Mouse (Mus musculus) kidney, postnatal 14 days (tissue): ENCODE measurements around the gene C130074G19Rik.

ENCODE experiments used
- DNase-seq: peaks from one replicate; pipeline ENCODE4 v3.0.0; 2022; ENCODE audit warnings: mixed read lengths

The C130074G19Rik gene

DNA sequence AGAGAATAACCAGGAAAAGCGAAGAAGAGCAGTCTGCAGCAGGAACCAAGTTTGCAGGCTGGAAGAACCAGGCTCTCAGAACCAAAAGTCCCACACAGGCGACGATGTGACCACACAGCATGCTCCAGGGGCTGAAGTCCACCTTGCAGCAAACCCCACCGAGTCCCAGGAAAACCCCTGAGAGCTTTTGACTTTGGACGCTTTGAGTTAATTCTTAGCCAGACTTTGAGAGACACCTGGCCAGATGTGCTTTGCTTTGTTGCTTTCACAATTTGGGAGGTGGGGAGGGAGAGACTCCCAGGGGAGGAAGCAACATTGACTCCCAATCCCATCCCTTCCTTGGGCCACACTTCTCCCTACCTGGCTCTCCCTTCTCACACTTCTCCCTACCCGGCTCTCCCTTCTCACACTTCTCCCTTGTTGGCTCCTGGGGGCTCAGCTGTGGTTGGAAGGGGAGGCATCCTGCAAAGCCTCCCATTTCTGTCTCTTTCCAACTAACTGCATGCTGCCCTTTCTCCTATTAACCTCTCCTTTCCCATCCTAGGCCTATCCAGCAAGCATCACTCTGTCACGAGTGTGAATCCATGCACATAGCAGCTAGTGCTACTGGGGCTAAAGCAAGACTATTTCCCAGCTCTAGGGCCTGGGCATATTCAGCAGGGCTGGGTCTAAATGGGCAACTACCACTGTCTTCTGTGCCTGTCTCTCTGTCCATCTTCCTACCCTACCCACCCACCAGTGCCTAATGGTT lies 10.8 kb downstream of the C130074G19Rik start:
- peak; percentile 77 for DNase-seq

DNA sequence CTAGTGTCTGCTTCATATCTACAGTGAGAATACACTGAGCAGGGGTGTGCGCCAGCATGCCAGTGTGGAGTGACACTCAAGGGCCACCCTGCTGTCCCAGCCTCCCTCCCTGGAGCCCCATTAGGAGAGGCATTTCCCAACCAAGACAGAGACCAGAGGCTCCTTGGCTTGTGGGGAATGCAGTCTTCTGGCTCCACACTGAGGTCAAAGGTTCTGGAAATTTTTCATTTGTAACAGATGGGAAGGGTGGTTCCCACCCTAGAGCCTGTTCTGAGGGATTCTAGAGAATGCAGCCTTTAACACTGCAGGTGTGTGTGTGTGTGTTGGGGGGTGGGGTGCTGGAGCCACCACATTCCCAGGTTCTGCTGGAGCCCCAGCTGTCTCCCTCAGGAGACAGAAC lies 11.5 kb downstream of the C130074G19Rik start:
- peak; percentile 69 for DNase-seq

DNA sequence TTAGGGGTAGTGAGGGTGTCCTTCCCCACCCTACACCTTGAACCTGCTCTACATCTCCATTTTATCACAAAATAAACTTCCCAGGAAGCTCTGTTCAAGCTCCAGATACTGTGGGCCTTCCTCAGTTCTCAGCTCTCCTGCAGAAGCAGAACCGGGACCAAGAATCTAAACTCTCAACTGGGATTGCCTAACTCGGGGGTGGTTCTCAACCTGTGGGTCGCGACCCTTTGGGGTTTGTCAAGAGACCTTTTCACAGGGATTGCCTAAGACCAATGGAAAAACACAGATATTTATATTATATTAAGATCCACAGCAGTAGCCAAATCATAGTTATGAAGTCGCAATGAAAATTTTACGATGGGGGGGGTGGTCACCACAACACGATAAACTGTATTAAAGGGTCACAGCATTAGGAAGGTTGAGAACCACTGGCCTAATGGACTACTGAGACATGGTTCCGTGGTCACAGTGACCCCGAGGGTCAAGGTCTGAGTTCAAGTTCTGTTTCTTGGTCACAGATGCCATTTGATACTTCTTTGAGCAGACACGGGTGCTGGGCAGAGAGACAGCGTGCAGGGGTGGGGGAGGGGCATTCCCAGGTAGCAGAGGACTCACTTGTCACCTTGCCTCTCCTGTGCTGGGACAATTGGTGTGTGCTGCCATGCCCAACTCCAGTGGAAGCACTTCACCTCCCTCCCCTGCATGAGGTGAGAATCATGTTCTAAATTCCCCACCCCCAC lies 12.2 kb downstream of the C130074G19Rik start:
- no peak for DNase-seq

DNA sequence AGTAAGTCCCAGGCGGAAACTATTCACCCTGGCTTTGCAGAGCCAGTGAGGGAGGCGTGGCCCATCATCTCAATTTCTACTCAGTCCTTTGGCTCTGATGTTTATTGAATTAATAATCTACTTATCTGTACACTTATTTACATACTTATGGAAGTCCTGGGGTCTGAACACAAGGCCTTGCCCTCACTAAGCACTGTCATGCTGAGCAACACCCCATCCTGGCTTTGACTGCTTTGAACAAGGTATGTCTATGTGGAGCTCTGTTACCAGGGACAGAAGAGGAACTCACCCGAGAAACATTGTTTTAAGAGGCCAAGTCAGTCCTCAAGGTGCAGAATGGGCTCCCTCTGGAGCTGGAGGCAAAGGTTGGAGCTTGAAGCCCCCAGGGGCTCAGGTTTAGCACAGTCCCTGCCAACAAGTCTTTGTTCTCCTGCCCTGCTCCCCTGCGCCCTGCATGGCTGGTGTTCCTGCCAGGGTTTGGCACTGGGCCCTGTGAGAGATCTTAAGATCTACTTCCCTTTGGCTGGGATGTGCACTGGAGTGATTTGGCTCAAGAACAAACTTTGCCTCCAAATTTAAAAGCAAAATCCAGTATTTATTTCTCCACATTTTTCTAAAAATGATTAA lies 13.0 kb downstream of the C130074G19Rik start:
- DNase-seq = peak; percentile 89

DNA sequence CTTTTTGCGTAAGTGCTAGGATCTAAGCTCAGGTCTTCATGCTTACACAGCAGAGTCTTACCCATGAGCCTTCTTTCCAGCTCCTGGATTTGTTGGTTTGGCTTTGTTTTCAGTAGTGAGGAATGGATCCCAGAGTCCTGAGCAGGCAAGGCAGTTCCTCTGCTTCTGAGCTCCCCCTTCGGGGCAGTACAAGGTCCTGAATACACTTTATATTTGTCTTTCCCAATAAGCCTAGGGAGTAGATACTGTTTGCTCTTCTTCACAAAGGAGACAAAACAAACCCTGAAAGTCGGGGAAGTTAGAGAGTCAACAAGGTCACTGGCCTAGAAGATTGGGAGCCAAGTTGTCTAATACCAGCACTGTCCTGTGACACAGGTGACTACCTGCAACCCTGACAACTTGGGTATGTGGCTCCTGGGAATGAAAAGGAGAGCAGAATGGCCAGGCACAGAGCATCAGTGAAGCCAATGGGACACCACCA lies 15.3 kb downstream of the C130074G19Rik start:
- no peak for DNase-seq

DNA sequence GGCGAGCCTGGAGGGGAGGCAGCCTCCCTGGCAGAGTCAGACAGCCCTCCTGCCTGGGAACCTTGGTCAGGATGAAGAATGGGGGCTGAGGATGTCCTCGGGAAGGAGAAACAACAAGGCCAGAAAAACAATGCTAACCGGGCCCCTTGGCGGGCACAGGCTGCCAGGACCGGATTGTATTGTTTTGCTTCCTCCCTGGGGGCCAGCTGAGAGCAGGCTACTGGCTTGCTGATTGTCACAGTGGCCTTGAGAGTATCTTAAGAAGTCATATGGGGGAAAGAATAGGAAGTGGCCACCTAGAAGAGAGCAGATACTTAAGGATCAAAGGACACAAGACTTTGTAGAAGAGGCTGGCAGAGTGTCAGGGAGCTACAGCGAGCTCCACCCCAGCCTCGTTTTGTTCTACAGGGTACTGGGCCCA lies 18.6 kb downstream of the C130074G19Rik start:
- peak; percentile 64 for DNase-seq

DNA sequence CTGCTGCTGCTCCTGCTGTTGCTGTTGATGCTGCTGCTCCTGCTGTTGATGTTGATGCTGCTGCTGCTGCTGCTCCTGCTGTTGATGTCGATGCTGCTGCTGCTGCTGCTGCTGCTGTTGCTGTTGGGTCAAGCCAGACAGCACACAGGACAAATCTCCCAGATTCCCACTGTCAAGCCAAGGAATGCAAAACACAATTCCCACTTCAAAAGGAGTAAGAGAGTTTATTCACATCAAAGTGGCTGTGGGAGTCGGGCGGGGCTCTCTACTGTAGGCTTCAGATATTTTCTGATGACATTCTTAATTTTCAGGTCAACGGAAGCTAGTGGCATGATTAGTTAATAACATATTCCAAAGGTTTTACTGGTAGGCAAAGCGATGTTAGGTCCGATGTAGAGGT lies 20.4 kb downstream of the C130074G19Rik start:
- DNase-seq = no peak

DNA sequence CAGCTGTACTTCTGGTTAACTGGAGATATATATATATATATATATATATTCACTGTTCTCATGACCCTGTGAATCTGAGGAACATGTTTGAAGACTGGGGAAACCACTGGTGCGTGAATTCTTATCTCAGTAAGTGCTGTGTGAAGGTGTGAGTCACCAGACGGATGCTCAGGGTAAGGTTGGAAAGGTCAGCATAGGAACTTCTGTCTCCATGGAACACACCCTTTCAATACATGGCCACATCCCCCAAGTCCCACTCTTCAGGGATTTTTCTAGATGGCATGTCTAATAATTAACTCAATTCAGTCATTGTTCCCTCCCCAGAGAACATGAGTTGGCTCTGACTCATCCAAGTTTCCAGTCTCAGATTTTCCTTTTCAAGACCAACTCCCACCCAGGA lies 21.5 kb downstream of the C130074G19Rik start:
- DNase-seq = no peak

DNA sequence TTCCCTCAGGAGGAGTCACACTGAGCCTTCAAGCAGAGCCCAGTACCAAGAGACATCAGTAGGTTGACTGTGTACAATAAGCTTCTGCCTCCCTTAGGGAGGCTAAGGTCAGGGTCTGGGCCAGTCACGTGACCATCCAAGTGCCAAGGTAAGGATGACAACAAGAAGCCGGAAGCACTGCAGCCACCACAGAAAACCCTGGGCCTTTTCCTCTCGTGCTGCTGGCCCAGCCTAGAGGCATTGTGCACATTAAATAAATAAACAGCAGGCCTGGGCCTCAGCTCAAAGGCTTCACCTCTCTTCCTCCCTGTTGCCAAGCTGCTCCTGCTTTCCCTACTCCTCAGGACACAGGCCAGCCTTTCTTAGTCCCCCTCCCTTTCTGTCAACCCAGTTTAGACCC lies 22.7 kb downstream of the C130074G19Rik start:
- no peak for DNase-seq

DNA sequence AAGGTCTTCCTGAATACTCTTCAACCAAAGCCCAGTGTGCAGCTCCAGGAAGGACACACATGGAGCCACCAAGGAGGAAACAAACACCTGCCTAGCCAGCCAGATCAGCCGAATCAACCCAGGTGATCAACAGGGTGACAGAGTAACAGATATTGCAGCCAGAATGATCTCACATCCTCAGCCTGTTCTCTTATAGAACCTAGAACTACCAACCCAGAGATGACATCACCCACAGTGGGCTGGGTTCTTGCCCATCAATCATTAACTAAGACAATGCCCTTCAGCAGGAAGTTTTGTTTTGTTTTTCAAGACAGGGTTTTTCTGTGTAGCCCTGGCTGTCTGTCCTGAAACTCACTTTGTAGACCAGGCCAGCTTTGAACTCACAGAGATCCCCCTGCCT lies 24.8 kb downstream of the C130074G19Rik start:
- DNase-seq = peak; percentile 46

DNA sequence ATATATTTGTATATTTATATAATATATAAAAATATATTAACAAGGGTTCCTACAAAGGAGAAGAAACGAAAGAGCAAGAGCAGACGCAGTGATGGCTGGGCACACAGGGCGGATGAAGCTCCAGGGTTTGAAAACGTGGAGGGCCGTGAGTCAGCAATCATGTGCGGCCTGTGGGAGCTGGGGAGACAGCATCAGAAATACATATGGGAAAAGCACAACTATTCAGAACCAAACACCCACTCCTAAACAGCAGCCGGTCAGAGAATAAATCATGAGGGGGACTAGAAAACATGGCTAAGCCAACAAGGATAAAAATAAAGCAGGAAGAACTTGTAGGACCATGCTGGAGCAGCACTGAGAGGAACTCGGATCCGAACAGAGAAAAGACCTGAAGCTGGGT lies 25.8 kb downstream of the C130074G19Rik start:
- DNase-seq = no peak

DNA sequence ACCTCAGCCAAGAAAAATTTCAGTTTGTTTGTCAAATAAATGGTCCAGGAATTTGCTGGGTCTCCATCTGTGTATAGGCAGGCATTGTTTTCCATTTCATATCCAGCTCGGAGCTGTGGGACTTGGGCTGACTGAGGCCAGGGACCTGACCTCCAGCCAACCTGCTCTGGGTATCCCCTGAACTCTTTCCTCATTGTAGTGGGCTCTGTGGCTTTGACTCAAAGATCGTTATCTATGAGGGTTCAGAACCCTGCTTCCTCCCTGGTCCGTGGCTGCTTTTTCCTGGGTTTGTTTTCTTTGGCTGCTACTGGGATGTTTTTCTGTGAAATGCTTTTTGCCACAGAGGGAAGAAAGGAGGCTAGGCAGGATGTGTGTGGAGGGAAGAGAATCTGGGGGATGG lies 29.1 kb downstream of the C130074G19Rik start:
- DNase-seq = peak; percentile 48

DNA sequence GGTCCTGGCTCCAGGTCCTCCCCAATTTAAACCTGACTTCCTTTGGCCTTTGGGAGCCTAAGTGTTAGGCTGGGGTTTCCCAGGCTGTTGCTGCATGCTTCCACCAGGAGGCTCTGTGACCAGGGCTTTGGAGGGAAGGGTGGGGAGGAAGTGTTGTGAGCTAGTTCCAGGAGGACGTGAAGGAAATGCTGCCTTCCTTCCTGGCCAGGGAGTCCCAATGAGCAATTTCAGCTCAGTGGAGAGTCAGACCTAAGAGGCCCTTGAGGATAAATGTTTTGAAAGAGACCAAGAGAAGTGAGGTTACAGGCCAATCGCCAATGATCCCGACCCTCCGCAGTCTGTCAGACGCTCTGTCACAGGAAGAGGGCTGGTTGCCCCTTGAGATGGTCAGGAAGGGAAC lies 29.7 kb downstream of the C130074G19Rik start:
- peak; percentile 85 for DNase-seq

DNA sequence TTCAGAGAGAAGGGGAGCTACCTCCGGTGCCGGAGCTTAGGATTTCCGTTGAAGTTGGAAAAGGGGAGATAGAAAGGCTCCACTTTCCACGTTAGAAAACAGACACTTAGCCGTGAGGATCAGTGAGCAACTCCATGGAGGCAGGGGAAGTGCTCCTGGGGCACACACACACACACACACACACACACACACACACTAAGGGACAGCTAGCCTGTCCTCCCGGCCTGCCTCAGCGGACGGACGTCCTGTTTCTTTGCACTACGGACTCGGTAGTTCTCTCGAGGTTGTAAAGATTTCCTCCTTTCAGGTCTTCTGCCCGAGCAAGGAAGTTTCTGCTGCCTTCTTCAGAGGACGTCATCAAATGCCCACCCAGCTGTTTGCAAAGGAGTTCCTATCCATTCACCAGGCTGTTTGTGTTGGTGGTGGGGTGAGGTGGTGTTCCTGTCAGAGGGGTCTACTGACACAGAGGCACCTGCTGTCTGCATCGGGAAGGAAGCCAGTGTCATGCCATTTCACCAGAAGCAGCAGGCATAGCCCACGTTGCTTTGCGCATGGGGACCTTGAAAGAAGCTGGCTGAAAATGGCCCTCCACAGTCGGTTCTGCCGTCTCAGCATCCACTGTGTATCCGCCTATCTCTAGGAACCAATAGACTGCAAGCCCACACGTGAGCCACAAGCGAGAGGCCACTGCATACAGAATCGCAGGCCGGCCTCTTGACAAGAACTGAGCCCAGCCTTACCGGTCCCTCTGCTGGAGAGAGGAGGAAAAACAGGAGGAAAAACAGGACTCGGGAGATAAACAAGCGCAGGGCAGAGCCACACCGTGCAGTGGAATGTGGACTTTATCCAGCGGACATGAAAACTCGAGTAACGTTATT lies 31.0 kb downstream of the C130074G19Rik start:
- peak; percentile 96 for DNase-seq

DNA sequence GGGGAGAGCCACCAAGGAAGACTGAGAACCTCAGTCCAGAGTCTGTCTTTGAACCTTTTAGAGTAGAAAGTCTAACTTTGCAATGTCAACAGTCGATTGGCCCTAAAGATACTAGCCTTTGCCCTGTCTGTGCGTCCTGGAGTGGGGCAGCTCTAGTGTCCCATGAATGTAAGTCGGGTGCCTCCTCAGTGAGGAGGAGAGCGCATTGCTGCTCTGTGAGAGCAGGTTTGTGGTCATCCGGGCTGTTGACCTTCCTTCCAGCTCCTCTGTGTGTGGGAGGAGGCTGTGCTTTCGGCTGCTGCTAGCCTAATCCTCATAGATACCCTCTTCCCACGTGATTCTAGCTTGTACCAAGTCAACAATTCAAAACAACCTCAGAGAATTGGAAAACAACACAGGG lies 31.9 kb downstream of the C130074G19Rik start:
- DNase-seq = peak; percentile 62

DNA sequence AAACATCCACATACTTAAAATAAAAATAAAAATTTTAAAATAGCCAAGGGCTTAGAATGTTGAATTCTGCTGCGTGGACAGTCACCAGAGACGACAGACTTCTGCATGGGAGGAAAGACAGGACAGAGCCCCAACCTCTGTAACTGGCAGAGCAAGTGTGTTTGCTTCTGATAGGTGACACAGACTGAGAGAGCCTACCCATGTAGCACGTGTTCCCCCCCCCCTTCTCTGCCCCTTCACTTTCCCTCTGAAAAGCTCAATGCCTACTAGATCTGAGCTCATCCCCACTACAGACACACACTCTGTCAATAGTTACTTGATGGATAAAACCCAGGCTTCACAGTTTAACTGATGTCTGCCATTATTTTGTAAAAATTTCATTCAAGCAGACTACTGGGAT lies 36.0 kb downstream of the C130074G19Rik start:
- DNase-seq = no peak

DNA sequence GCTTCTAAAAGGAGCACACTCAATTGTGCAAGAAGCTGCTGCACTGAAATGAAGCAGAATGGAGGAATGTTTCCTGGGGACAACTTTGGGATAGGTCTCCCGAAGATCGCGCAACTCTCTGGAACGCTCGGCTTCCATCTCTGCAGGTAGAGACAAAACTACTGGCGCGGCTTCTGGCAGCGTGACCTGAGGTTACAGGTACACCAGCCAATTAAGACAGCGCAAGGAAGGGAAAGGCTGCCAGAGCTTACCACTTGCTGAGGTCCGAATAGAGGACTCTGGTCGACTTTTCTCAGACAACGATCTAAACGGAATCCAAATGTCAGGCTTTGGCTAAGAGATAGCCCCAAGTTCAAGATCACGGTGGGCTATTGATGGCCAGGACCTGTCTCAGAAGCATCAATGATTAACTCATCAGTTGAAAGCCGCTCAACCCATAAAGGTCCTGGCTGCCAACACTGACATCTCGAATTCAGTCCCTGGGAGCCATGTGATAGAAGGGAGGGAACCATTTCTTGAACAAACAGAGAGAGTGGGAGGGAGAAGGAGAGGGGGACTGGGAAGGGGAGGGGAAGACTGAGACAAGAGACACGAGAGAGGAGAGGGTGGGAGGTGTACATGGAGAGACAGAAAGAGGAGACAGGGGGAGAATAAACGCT lies 36.8 kb downstream of the C130074G19Rik start, which contains the start of gene Marc2:
TSS of gene Marc2 (minus strand) at position 360 of the 659 bp plus-strand sequence.
- no peak for DNase-seq

DNA sequence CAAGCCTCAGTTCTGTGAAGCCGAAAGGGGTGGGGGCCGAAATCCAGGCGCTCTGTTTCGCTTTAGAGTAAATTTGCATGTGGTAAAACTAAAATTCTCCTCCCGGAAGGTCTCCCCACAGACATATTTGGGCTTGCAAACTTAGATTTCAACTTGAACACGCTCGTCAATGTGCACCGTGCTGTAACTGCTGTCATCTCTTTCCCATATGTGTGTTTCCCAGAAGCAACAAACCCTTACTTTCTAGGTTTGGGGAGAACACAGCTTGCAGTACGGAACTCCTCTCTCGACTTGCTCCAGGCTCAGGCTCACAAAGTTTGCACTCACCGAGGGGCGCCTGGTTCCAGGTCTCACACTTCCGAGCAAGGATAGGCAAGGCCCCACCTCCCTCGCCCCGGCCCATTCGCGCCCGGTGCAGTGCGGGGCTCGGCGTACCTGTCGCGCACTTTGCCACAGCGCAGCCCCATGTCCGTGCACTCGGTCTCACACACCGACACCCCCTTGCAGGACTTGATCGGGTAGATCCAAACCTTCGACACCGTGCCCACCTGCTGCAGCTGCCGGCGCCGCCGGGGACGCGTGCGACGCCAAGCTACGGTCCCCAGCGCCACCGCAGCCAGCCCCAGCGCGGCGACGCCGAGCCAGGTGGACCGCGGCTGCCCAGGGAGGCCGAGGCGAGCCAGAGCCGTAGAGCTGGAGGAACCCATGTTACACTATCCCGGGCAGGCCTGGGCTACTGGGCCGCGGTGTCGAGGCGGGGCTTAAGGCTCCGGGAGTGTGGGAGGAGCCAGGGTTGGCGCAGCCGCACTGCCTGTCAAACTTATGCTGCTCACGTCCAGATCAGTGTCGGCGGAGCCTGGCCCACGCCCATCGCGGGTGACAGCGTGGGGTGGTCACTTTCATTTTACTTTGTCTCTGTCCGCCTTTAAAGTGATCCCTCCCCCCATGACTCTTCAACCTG lies 37.6 kb downstream of the C130074G19Rik start:
- peak; percentile 94 for DNase-seq

DNA sequence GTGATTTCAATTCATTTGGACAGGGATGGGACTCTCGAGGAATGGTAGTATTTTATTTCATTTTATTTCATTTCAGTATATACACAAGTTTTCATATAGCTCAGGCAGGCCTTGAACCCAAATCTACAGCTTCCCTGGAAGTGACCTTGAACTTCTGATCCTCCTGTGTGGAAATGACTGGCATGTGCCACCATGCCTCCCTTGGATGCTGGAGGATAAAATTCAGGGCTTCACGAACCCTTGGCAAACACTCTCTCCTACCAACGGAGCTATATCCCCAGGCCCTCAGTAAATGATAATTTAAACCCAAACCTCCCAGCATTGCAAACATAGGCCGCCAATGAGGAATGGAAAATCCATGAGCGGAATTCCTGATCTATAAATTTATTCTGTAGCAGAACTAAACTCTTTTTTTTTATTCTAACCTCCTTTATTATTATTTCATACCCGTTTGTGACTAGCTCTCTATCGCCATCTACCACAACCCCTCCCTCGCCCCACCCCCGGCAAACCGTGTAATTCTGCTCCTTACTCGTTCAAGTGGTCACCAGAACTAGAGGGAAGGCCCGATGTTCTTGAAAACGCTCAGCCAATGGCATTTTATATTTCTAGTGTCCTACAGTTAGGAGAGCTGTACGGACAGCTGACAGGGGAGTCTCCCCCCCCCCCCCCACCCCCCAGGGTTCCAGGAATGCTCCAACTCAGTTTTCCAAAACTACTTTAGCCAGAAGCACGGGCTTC lies 38.5 kb downstream of the C130074G19Rik start:
- DNase-seq = peak; percentile 64

DNA sequence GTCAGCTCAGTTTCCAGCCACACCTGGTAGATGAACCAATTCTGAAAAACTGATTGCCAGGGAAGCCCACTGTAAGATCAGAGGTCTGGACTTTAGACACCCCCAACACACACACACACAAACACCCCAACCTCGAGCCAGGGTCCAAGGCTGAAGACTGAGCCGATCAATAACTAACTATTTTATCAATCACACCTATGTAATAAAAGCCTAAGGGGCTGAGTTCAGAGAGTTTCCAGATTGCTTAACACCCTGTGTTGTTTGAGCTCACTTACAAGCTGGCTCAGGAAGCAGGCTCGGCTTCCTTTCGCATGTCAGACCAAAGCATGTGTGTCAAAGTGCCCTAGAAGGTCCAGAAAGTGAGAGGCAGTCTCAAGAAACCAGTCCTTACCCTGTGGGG lies 45.4 kb downstream of the C130074G19Rik start:
- no peak for DNase-seq
